Mouse (Mus musculus) neural tube, embryonic 11.5 days (tissue): ENCODE data around the gene Gm49380. TPM values are rescaled to one million over a fixed set of nuclear protein-coding genes. Genes with fewer than 3 reads are reported as not detected.

Experiments used
- ATAC-seq: fragments of 200-750 bp; cut with Nextera tagmentation; 2 replicates; pipeline ENCODE4 v1.8.0; 2017; ENCODE audit warnings: moderate number of reproducible peaks, mild to moderate bottlenecking, moderate TSS enrichment, moderate library complexity; ENCODE audit not compliant: insufficient read depth, low FRiP score, low TSS enrichment
- DNase-seq: peaks from one replicate; pipeline ENCODE4 v3.0.0-alpha.2; 2015; ENCODE audit warnings: low spot score
- H3K27ac ChIP-seq: fragments of 300-500 bp; sonication (generic); 2 replicates; pipeline ENCODE4 v1.5.1; 2014; ENCODE audit warnings: low read depth, mild to moderate bottlenecking, low read length
- H3K27me3 ChIP-seq: fragments of 300-500 bp; sonication (generic); 2 replicates; pipeline ENCODE4 v1.6.1; 2014; ENCODE audit warnings: mild to moderate bottlenecking, low read length, mixed read lengths; ENCODE audit not compliant: control insufficient read depth, insufficient read depth
- H3K36me3 ChIP-seq: fragments of 300-500 bp; sonication (generic); 2 replicates; pipeline ENCODE4 v1.6.1; 2014; ENCODE audit warnings: mild to moderate bottlenecking, low read length, moderate library complexity, mixed read lengths; ENCODE audit not compliant: control insufficient read depth, insufficient read depth
- H3K4me1 ChIP-seq: fragments of 300-500 bp; sonication (generic); 2 replicates; pipeline ENCODE4 v1.6.1; 2014; ENCODE audit warnings: low read length, mixed read lengths; ENCODE audit not compliant: control insufficient read depth, insufficient read depth
- H3K4me2 ChIP-seq: fragments of 300-500 bp; sonication (generic); 2 replicates; pipeline ENCODE4 v1.6.1; 2014; ENCODE audit warnings: low read depth, mild to moderate bottlenecking, moderate library complexity
- H3K4me3 ChIP-seq: fragments of 300-500 bp; sonication (generic); 2 replicates; pipeline ENCODE4 v1.5.1; 2014; ENCODE audit warnings: low read depth, low read length
- H3K9ac ChIP-seq: fragments of 300-500 bp; sonication (generic); 2 replicates; pipeline ENCODE4 v1.6.1; 2014; ENCODE audit warnings: mild to moderate bottlenecking, low read length
- H3K9me3 ChIP-seq: fragments of 300-500 bp; sonication (generic); 2 replicates; pipeline ENCODE4 v1.6.1; 2016; ENCODE audit warnings: low read length; ENCODE audit not compliant: control insufficient read depth
- WGBS: fragments of 180-500 bp; shearing (Covaris S2); extraction: QIAGEN DNeasy Blood & Tissue Kit; methylation state at CpG from one replicate; pipeline ENCODE4 v1.1.7; 2014; 5-methylcytosine and 5-hydroxymethylcytosine counted together
- polyA plus RNA-seq: library from polyadenylated mRNA; unstranded; fragments of >200 nt; fragmentation: Nextera tagmentation; extraction: Ambion mirVana; gene quantifications from 2 replicates; pipeline ENCODE4 v1.2.1, GENCODE M21; 2014

Gene Gm49380
- polyA plus RNA-seq, 1 experiment from 2014 or later = 0.95 TPM

DNA sequence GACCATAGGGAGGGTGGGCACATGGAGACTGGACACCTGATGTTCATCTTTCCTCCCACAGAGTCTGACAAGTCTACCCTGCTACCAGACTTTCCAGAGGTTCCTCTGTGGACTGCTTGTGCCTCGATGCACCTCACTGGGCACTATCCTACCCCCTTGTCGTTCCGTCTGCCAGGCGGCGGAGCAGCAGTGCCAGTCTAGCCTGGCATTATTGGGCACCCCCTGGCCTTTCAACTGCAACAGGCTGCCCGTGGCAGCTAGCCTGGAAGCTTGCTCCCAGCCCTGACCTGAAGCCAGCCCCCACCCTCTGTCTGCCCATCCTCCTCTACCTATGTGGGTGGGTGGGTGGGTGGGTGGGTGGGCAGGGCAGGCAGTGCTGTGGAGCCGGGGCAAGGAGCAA, 7.1 kb downstream of the Gm49380 start:
- Histone ChIP-seq H3K4me2 (no peak overlapping the region), H3K36me3 (peaks cover 7% of the 10 kb centered on the region), H3K9me3 (no peaks in the 10 kb centered on the region), H3K9ac (no peak overlapping the region), H3K27ac (no peak overlapping the region), H3K4me3 (no peak overlapping the region), H3K27me3 (no peaks in the 10 kb centered on the region), H3K4me1 (peaks cover 22% of the 10 kb centered on the region)
- 93% methylated on average over 7 of the region's 7 CpGs for WGBS
- DNase-seq (no peak), ATAC-seq (no peak)

DNA sequence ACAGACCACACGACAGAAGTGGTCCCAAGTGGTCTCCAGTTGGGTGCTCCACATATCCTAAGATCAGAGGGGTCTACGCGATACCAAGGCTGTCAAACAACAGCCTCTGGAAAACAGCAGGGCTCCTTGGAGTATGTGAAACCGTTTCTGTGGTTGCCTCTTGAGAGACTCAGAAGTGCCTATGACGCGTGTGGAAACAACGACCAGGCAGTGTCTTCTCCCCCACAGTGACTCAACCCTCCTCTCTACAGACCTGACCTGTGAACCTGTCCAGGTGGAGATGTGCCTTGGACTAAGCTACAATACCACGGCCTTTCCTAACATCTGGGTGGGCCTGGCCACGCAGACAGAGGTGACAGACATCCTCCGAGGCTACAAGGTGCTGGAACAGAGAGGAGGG, 7.5 kb downstream of the Gm49380 start:
- Histone ChIP-seq H3K36me3 (peaks cover 7% of the 10 kb centered on the region), H3K4me1 (peaks cover 22% of the 10 kb centered on the region)
- WGBS = 90% methylated on average over 10 of the region's 10 CpGs

DNA sequence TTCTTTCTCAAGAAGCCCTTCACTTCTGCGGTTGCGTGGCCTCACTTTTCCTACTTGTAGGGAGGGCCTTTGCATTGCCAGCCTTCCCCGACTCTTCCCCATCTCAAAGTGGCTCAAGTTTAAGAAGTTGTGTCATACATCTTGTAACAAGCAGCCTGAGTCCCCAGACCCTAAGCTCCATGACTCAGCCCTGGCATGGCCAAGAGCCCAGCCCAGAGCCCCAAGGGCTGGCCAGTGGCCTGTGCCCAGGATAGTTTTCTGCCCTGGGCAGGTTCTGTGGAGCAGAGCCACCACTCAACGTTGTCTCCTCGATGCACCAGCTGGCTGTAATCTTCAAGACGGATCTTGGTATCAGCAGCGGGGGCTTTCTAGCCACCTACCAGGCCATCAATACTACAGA, 8.4 kb downstream of the Gm49380 start:
- Histone ChIP-seq H3K9me3 (no peaks in the 10 kb centered on the region), H3K9ac (no peak overlapping the region), H3K4me1 (peaks cover 16% of the 10 kb centered on the region), H3K27me3 (no peaks in the 10 kb centered on the region), H3K36me3 (peaks cover 9% of the 10 kb centered on the region), H3K4me2 (no peak overlapping the region), H3K27ac (no peak overlapping the region), H3K4me3 (no peak overlapping the region)
- 96% methylated on average over 7 of the region's 7 CpGs for WGBS
- DNase-seq (no peak), ATAC-seq (no peak)

More for the DNA sequence above, 7.5 kb downstream of the Gm49380 start:
- DNase-seq (no peak), ATAC-seq (no peak)
- no peak overlapping the region for H3K9ac ChIP-seq
- H3K27me3 ChIP-seq = no peaks in the 10 kb centered on the region
- H3K4me2 ChIP-seq = no peak overlapping the region
- no peak overlapping the region for H3K4me3 ChIP-seq
- H3K9me3 ChIP-seq = no peaks in the 10 kb centered on the region
- no peak overlapping the region for H3K27ac ChIP-seq

GRCm38 (mm10) chr9:44101490-44101889, 11.8 kb downstream of the Gm49380 start, which contains the start of gene Mfrp:
Gene Mfrp, plus strand, starts transcription at chr9:44101729.
- Histone ChIP-seq H3K4me2 (no peak within 1 kb of the TSS), H3K27me3 (no peaks in the 10 kb centered on the region), H3K27ac (no peak within 1 kb of the TSS), H3K4me3 (no peak within 1 kb of the TSS), H3K9me3 (no peaks in the 10 kb centered on the region), H3K4me1 (no peaks in the 10 kb centered on the region), H3K36me3 (peaks cover 9% of the 10 kb centered on the region), H3K9ac (no peak within 1 kb of the TSS)
- DNase-seq = no peak
- WGBS = 72% methylated on average over 9 of the region's 9 CpGs
- ATAC-seq = no peak

DNA sequence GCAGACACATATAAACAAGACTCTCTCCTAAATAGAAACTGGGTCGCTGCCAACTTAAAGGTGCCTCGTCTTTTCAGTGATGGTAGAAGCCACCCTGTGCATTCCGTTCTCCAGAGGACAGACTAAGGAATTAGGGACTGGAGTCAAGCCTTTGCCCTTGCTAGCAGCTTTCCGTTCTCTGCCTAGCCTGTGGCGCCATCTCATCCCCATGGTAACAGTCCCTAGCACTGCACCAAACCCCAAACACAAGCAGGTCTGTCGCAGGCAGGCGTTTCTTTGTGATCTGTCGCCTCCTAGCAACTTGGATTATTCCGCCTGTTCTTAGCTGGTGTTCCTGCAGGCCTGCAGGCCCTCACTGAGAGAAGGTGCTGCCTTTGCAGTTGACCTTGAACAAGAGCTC, 16.8 kb downstream of the Gm49380 start:
- H3K4me1 ChIP-seq = no peaks in the 10 kb centered on the region
- H3K4me2 ChIP-seq = no peak overlapping the region
- no peaks in the 10 kb centered on the region for H3K9me3 ChIP-seq
- no peak overlapping the region for H3K27ac ChIP-seq
- 0 out of 2 replicates have a peak, but pooled peaks cover 2% of the 10 kb centered on the region for H3K36me3 ChIP-seq
- DNase-seq (peak; percentile 21), ATAC-seq (no peak)
- no peak overlapping the region for H3K4me3 ChIP-seq
- H3K9ac ChIP-seq = no peak overlapping the region
- H3K27me3 ChIP-seq = no peaks in the 10 kb centered on the region
- 35% methylated on average over 9 of the region's 9 CpGs for WGBS

DNA sequence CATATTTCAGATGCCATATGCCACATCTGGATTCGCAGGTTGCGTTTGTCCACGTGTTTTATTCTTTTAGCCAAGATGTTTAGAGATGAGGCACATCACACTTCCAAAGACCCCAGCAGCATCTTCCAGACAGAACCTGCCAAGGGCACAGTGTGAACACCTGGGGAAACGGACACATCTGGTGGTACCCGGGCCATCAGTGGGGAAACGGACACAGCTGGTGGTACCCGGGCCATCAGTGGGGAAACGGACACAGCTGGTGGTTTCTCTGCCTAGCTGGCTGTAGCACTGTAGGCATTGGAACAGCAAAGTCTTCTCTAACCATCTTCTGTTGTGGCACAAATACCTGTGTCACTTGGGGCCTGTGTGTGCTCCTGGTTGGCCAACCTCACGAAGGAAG, 17.5 kb downstream of the Gm49380 start:
- Histone ChIP-seq H3K4me3 (no peak overlapping the region), H3K27me3 (no peaks in the 10 kb centered on the region), H3K4me1 (no peaks in the 10 kb centered on the region), H3K27ac (no peak overlapping the region), H3K9ac (no peak overlapping the region), H3K4me2 (no peak overlapping the region), H3K36me3 (peaks cover 2% of the 10 kb centered on the region; the same call in 1 of the 2 replicates), H3K9me3 (no peaks in the 10 kb centered on the region)
- 88% methylated on average over 9 of the region's 9 CpGs for WGBS
- ATAC-seq (no peak), DNase-seq (no peak)

- no peaks in the 10 kb centered on the region for H3K9me3 ChIP-seq
- H3K27me3 ChIP-seq = no peaks in the 10 kb centered on the region
- no peak overlapping the region for H3K27ac ChIP-seq
- no peak for DNase-seq
- H3K4me2 ChIP-seq = no peak overlapping the region
- H3K36me3 ChIP-seq = no peaks in the 10 kb centered on the region; the same call in 1 of the 2 replicates
- no peak overlapping the region for H3K9ac ChIP-seq
- ATAC-seq = no peak
- no peaks in the 10 kb centered on the region for H3K4me1 ChIP-seq
- H3K4me3 ChIP-seq = no peak overlapping the region
- 82% methylated on average over 3 of the region's 3 CpGs for WGBS
Measured at GRCm38 (mm10) chr9:44094737-44095136, 18.6 kb downstream of the Gm49380 start.

DNA sequence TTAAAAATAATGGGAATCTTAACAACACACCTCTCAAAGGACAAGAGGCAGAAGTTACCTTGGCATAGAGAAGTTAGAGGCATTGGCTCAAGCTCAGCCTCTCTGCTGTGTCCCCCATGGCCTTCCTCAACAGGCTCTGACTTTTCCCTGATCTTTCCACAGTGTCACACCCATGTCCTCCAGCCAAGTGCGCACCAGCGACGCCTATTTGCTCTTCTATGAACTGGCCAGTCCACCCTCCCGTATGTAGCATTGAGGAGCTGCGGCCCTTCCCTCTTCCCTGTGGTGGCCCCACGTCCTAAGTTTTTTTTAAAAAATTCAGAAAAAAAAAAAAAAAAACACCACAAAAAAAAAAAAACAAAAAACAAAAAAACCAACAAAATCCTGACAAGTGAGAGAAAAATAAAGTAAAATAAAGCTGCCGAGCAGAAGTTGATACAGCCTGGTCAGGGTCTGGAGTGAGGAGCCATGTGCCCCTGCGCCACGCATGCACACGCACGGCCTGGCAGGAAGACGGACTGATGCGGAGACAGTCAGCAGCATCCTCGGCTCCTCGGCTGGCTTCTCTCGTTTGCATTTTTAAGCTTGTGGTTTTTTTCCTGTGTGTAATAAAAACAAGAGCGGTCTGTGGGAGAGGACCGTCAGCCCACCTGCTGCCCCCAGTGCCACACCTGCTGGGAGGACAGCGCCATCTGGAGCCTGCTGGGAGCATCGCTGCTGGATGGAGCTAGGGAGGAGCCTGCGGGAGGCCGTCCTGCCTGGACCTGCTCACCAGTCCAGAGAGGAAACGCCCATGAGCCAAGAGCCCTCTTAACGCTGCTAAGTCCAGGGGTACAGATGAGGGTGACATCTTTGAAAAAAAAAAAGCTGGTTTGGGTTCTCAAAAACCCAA, 19.4 kb downstream of the Gm49380 start:
- no peak overlapping the region for H3K27ac ChIP-seq
- ATAC-seq = peak; percentile 53; the same call in 1 of the 2 replicates
- peak overlapping the region; percentile 13; the same call in 1 of the 2 replicates for H3K4me2 ChIP-seq
- WGBS = 33% methylated on average over 24 of the region's 24 CpGs
- H3K9me3 ChIP-seq = no peaks in the 10 kb centered on the region
- H3K4me3 ChIP-seq = no peak overlapping the region
- no peaks in the 10 kb centered on the region; the same call in 1 of the 2 replicates for H3K36me3 ChIP-seq
- peak; percentile 82 for DNase-seq
- no peaks in the 10 kb centered on the region for H3K27me3 ChIP-seq
- H3K4me1 ChIP-seq = no peaks in the 10 kb centered on the region
- H3K9ac ChIP-seq = 0 out of 2 replicates have a peak overlapping the region, but pooled peaks have one; percentile 15
